Mouse (Mus musculus) midbrain, embryonic 11.5 days (tissue): ENCODE results near the gene Igf1r. TPM values are rescaled to one million over a fixed set of nuclear protein-coding genes. Genes with fewer than 3 reads are reported as not detected.

Experiments
- ATAC-seq: fragments of 200-750 bp; cut with Nextera tagmentation; 2 replicates; pipeline ENCODE4 v1.8.0; 2017; ENCODE audit warnings: moderate TSS enrichment, moderate library complexity; ENCODE audit not compliant: low FRiP score
- DNase-seq: peaks from one replicate; pipeline ENCODE4 v3.0.0; 2015; ENCODE audit warnings: low spot score; ENCODE audit errors: missing footprints
- H3K27ac ChIP-seq: fragments of 300-500 bp; sonication (generic); 2 replicates; pipeline ENCODE4 v1.5.1; 2014; ENCODE audit warnings: low read depth, low read length
- H3K27me3 ChIP-seq: fragments of 300-500 bp; sonication (generic); 2 replicates; pipeline ENCODE4 v1.6.1; 2014; ENCODE audit warnings: mild to moderate bottlenecking, low read length, moderate library complexity, mixed read lengths; ENCODE audit not compliant: control insufficient read depth, insufficient read depth
- H3K36me3 ChIP-seq: fragments of 300-500 bp; sonication (generic); 2 replicates; pipeline ENCODE4 v1.6.1; 2014; ENCODE audit warnings: mild to moderate bottlenecking, low read length, moderate library complexity, mixed read lengths; ENCODE audit not compliant: control insufficient read depth, insufficient read depth
- H3K4me1 ChIP-seq: fragments of 300-500 bp; sonication (generic); 2 replicates; pipeline ENCODE4 v1.6.1; 2014; ENCODE audit warnings: low read length; ENCODE audit not compliant: control insufficient read depth, insufficient read depth
- H3K4me2 ChIP-seq: fragments of 300-500 bp; sonication (generic); 2 replicates; pipeline ENCODE4 v1.6.1; 2014; ENCODE audit warnings: mild to moderate bottlenecking, moderate library complexity
- H3K4me3 ChIP-seq: fragments of 300-500 bp; sonication (generic); 2 replicates; pipeline ENCODE4 v1.5.1; 2014; ENCODE audit warnings: low read depth, low read length
- H3K9ac ChIP-seq: fragments of 300-500 bp; sonication (generic); 2 replicates; pipeline ENCODE4 v1.6.1; 2014; ENCODE audit warnings: low read length
- H3K9me3 ChIP-seq: fragments of 300-500 bp; sonication (generic); 2 replicates; pipeline ENCODE4 v1.6.1; 2016; ENCODE audit warnings: low read length; ENCODE audit not compliant: control insufficient read depth
- WGBS: fragments of 180-500 bp; shearing (Covaris S2); extraction: QIAGEN DNeasy Blood & Tissue Kit; methylation state at CpG from one replicate; pipeline ENCODE4 v1.1.7; 2014; 5-methylcytosine and 5-hydroxymethylcytosine counted together
- polyA plus RNA-seq: library from polyadenylated mRNA; unstranded; fragments of >200 nt; fragmentation: Nextera tagmentation; extraction: Ambion mirVana; gene quantifications from 2 replicates; pipeline ENCODE4 v1.2.1, GENCODE M21; 2014

Igf1r gene
- polyA plus RNA-seq, 1 experiment from 2014 or later: 20.0 TPM

GRCm38 (mm10) chr7:68263346-68264027 lies 310.9 kb downstream of the Igf1r start:
- no peak overlapping the region for H3K9ac ChIP-seq
- no peaks in the 10 kb centered on the region for H3K9me3 ChIP-seq
- peak overlapping the region; percentile 22 for H3K4me3 ChIP-seq
- H3K27me3 ChIP-seq: peaks cover 4% of the 10 kb centered on the region; the same call in 1 of the 2 replicates
- H3K27ac ChIP-seq: no peak overlapping the region
- ATAC-seq: no peak
- DNase-seq: peak; percentile 56
- peak overlapping the region; percentile 46 for H3K4me2 ChIP-seq
- no peaks in the 10 kb centered on the region for H3K36me3 ChIP-seq
- WGBS: 57% methylated on average over 8 of the region's 8 CpGs
- peaks cover 3% of the 10 kb centered on the region; the same call in 1 of the 2 replicates for H3K4me1 ChIP-seq

- H3K4me2 ChIP-seq: peak within 1 kb of the TSS; percentile 46
- H3K4me3 ChIP-seq: peak within 1 kb of the TSS; percentile 22
- no peak within 1 kb of the TSS for H3K27ac ChIP-seq
- H3K27me3 ChIP-seq: peaks cover 4% of the 10 kb centered on the region; the same call in 1 of the 2 replicates
- WGBS: 8% methylated on average over 25 of the region's 25 CpGs
- H3K9me3 ChIP-seq: no peaks in the 10 kb centered on the region
- peaks cover 3% of the 10 kb centered on the region; the same call in 1 of the 2 replicates for H3K4me1 ChIP-seq
- H3K36me3 ChIP-seq: no peaks in the 10 kb centered on the region
- H3K9ac ChIP-seq: 0 out of 2 replicates have a peak within 1 kb of the TSS, but pooled peaks have one; percentile 29
- peak; percentile 90 for DNase-seq
- ATAC-seq: peak; percentile 77
Measured at GRCm38 (mm10) chr7:68264028-68264453, 311.4 kb downstream of the Igf1r start, which contains the start of gene Pgpep1l. Pgpep1l (minus strand) TSS chr7:68264233.

- Histone ChIP-seq H3K4me2 (peak overlapping the region; percentile 46; the same call in 1 of the 2 replicates), H3K9ac (no peak overlapping the region), H3K4me1 (peaks cover 3% of the 10 kb centered on the region; the same call in 1 of the 2 replicates), H3K9me3 (no peaks in the 10 kb centered on the region), H3K27me3 (peaks cover 4% of the 10 kb centered on the region; the same call in 1 of the 2 replicates), H3K27ac (no peak overlapping the region), H3K36me3 (no peaks in the 10 kb centered on the region), H3K4me3 (no peak overlapping the region)
- 23% methylated on average over 14 of the region's 14 CpGs for WGBS
- DNase-seq (peak; percentile 86), ATAC-seq (no peak)
Measured at GRCm38 (mm10) chr7:68264531-68264930, 311.9 kb downstream of the Igf1r start.

- Histone ChIP-seq H3K4me3 (no peak overlapping the region), H3K27me3 (peaks cover 4% of the 10 kb centered on the region; the same call in 1 of the 2 replicates), H3K4me2 (no peak overlapping the region), H3K4me1 (peaks cover 3% of the 10 kb centered on the region; the same call in 1 of the 2 replicates), H3K9me3 (no peaks in the 10 kb centered on the region), H3K9ac (no peak overlapping the region), H3K36me3 (no peaks in the 10 kb centered on the region), H3K27ac (no peak overlapping the region)
- ATAC-seq (no peak), DNase-seq (no peak)
- WGBS: 34% methylated on average over 7 of the region's 7 CpGs
Measured at GRCm38 (mm10) chr7:68265391-68265790, 312.8 kb downstream of the Igf1r start.

- no peak overlapping the region for H3K4me3 ChIP-seq
- DNase-seq (peak; percentile 83), ATAC-seq (no peak)
- H3K27me3 ChIP-seq: peaks cover 4% of the 10 kb centered on the region; the same call in 1 of the 2 replicates
- H3K4me2 ChIP-seq: no peak overlapping the region
- H3K9me3 ChIP-seq: no peaks in the 10 kb centered on the region
- 56% methylated on average over 6 of the region's 6 CpGs for WGBS
- no peaks in the 10 kb centered on the region for H3K36me3 ChIP-seq
- no peak overlapping the region for H3K9ac ChIP-seq
- H3K27ac ChIP-seq: no peak overlapping the region
- peaks cover 3% of the 10 kb centered on the region; the same call in 1 of the 2 replicates for H3K4me1 ChIP-seq
Measured at GRCm38 (mm10) chr7:68266691-68267090, 314.1 kb downstream of the Igf1r start.

GRCm38 (mm10) chr7:68270551-68270950 lies 317.9 kb downstream of the Igf1r start:
- no peak for DNase-seq
- no peak overlapping the region for H3K27ac ChIP-seq
- no peak overlapping the region for H3K4me2 ChIP-seq
- H3K9ac ChIP-seq: no peak overlapping the region
- WGBS: 80% methylated on average over 4 of the region's 4 CpGs
- ATAC-seq: no peak
- no peaks in the 10 kb centered on the region for H3K4me1 ChIP-seq
- H3K4me3 ChIP-seq: no peak overlapping the region
- H3K9me3 ChIP-seq: no peaks in the 10 kb centered on the region
- H3K27me3 ChIP-seq: peaks cover 2% of the 10 kb centered on the region; the same call in 1 of the 2 replicates
- H3K36me3 ChIP-seq: no peaks in the 10 kb centered on the region

GRCm38 (mm10) chr7:68271816-68272215 lies 319.2 kb downstream of the Igf1r start:
- peak; percentile 26 for DNase-seq

GRCm38 (mm10) chr7:68272607-68273006 lies 320.0 kb downstream of the Igf1r start:
- no peak overlapping the region for H3K4me3 ChIP-seq
- WGBS: 91% methylated on average over 10 of the region's 10 CpGs
- peaks cover 8% of the 10 kb centered on the region for H3K4me1 ChIP-seq
- no peak overlapping the region for H3K27ac ChIP-seq
- DNase-seq: no peak
- ATAC-seq: no peak
- peaks cover 8% of the 10 kb centered on the region; the same call in 1 of the 2 replicates for H3K27me3 ChIP-seq
- no peaks in the 10 kb centered on the region for H3K36me3 ChIP-seq
- H3K9me3 ChIP-seq: no peaks in the 10 kb centered on the region
- H3K9ac ChIP-seq: no peak overlapping the region
- no peak overlapping the region for H3K4me2 ChIP-seq

More at GRCm38 (mm10) chr7:68271816-68272215, 319.2 kb downstream of the Igf1r start:
- Histone ChIP-seq H3K9ac (no peak overlapping the region), H3K36me3 (no peaks in the 10 kb centered on the region), H3K4me1 (peaks cover 8% of the 10 kb centered on the region), H3K27ac (no peak overlapping the region), H3K9me3 (no peaks in the 10 kb centered on the region), H3K4me3 (no peak overlapping the region), H3K27me3 (peaks cover 8% of the 10 kb centered on the region; the same call in 1 of the 2 replicates), H3K4me2 (no peak overlapping the region)
- ATAC-seq: no peak
- 88% methylated on average over 6 of the region's 6 CpGs for WGBS

- Histone ChIP-seq H3K9me3 (no peaks in the 10 kb centered on the region), H3K4me3 (no peak within 1 kb of the TSS), H3K27me3 (peaks cover 8% of the 10 kb centered on the region; the same call in 1 of the 2 replicates), H3K4me2 (no peak within 1 kb of the TSS), H3K4me1 (peaks cover 8% of the 10 kb centered on the region), H3K27ac (no peak within 1 kb of the TSS), H3K9ac (no peak within 1 kb of the TSS), H3K36me3 (no peaks in the 10 kb centered on the region)
- DNase-seq (peak; percentile 2), ATAC-seq (no peak)
Measured at GRCm38 (mm10) chr7:68273515-68273914, 320.9 kb downstream of the Igf1r start, which contains the start of gene Fam169b. Fam169b (plus strand) TSS chr7:68273839.
